Mouse (Mus musculus): ENCODE results near the gene Tex36. TPM values are rescaled to one million over a fixed set of nuclear protein-coding genes. Genes with fewer than 3 reads are reported as not detected.

Tex36 gene
- polyA plus RNA-seq, 1 experiment from 2014 or later = not detected

DNA sequence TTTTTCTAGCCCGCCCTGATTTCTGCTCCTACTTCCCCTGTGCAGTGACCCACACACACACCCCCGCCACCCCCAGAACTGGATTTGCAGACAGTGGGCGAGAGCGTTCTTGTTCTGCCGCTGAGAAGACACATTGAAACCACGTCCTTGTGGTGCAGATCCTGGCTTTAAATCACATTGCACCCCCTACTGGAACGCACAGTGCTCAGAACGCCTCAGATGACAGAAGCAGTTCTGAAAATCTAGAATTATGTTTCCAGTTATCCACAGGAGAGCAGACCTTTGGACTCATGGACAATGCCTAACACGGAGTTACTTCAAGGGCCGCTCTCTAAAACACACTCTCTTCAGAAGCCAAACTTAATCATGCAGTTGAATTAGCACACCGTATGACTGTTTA lies 18.8 kb upstream of the Tex36 start:
- no peak overlapping the region for H3K27ac ChIP-seq (replicated peaks)
- ATAC-seq (ENCODE audit: low read depth) = no peak; the same call in 1 of the 2 replicates
- WGBS = 37% methylated on average over 11 of the region's 11 CpGs

DNA sequence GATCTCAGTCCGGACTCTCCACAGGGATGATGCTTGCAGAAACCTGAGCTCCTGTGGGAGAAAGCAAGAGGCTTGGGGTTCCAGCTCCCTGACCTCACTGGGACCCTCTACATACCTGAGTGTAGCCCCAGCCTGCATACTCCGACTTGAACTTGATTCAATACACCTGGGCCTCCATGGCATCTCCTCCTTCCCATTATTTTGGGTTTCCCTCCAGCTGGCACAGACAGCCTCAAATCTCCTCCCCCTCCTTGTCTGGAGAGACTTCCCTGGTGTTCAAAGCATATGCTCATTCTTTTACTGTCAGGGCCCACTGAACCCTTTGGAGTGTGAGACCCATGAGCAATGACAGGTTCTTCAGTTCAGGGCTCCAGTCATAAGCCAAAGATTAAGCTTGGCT lies 11.0 kb upstream of the Tex36 start:
- H3K4me2 ChIP-seq = no peak overlapping the region
- no peak overlapping the region for H3K9ac ChIP-seq
- no peaks in the 10 kb centered on the region for H3K27me3 ChIP-seq
- H3K9me3 ChIP-seq = no peaks in the 10 kb centered on the region
- WGBS = 92% methylated on average over 2 of the region's 2 CpGs
- H3K4me3 ChIP-seq = no peak overlapping the region
- peaks cover 18% of the 10 kb centered on the region for H3K4me1 ChIP-seq (replicated peaks)
- ATAC-seq (ENCODE audit: low read depth) = no peak
- no peak overlapping the region for H3K27ac ChIP-seq (replicated peaks)
- H3K36me3 ChIP-seq = no peaks in the 10 kb centered on the region

More for the DNA sequence above, 18.8 kb upstream of the Tex36 start:
- Histone ChIP-seq H3K4me1 (replicated peaks) (peaks cover 10% of the 10 kb centered on the region), H3K9me3 (no peaks in the 10 kb centered on the region), H3K27me3 (no peaks in the 10 kb centered on the region), H3K9ac (no peak overlapping the region), H3K36me3 (no peaks in the 10 kb centered on the region), H3K4me3 (no peak overlapping the region), H3K4me2 (peak overlapping the region; percentile 31)

DNA sequence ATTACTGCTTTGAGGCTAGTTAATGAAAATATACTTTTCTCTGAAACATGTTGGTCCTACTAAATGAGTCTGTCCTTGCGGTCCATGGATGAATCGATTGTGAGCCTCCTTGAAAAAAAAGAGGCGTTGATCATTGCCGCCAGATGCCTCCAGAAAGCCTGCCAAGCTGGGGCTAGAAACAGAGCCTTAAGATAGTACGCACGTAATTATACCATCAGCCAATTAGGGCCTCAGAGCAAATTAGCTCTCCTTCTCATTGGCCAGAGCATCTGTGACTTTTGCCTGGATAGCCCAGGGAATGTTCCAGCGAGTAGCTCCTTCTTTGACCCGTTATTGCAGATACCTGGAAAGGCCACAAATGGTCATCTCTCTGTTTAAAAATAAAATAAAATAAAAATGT lies 7.6 kb upstream of the Tex36 start:
- Histone ChIP-seq H3K4me3 (no peak overlapping the region), H3K36me3 (no peaks in the 10 kb centered on the region), H3K4me2 (no peak overlapping the region), H3K27me3 (no peaks in the 10 kb centered on the region), H3K9ac (no peak overlapping the region), H3K4me1 (replicated peaks) (peaks cover 28% of the 10 kb centered on the region), H3K27ac (replicated peaks) (no peak overlapping the region), H3K9me3 (no peaks in the 10 kb centered on the region)
- WGBS = 67% methylated on average over 8 of the region's 8 CpGs
- ATAC-seq (ENCODE audit: low read depth) = no peak

DNA sequence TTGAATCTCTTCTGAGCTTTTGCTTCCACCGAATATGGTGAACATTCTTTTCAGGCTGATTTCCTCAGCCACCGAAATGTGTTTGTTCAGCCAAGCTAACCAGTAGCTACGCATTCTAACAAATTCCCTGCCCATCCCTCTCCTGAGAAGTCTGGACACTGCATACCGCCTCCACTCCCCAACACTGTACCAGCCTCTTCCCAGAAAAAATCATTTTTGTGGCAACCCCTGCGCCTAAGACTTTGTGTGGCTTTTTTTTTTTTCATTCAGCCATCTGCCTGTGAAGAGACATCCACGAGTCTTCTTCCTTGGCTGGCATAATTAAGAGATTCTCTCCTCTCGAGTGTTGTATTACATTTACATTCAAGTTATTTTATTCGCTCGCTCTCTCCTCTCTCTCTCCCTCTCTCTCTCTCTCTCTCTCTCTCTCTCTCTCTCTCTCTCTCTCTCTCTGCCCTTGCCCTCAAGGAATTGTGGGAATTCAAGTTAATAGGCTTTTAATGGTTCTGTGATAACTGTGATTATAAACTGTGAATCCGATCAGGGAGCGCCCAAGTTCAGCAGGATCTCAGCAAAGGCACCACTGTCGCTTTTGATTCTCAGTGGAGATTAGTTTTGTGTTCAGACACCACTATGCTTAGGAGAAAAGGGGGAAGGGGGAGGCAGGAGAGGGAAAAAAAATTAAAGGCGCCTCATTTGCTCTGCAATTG lies 6.8 kb upstream of the Tex36 start:
- Histone ChIP-seq H3K9ac (no peak overlapping the region), H3K27me3 (no peaks in the 10 kb centered on the region), H3K4me3 (no peak overlapping the region), H3K27ac (replicated peaks) (peak overlapping the region; percentile 63), H3K4me1 (replicated peaks) (peaks cover 28% of the 10 kb centered on the region), H3K9me3 (no peaks in the 10 kb centered on the region), H3K4me2 (peak overlapping the region; percentile 9), H3K36me3 (no peaks in the 10 kb centered on the region)
- WGBS = 55% methylated on average over 13 of the region's 13 CpGs
- no peak for ATAC-seq (ENCODE audit: low read depth)

DNA sequence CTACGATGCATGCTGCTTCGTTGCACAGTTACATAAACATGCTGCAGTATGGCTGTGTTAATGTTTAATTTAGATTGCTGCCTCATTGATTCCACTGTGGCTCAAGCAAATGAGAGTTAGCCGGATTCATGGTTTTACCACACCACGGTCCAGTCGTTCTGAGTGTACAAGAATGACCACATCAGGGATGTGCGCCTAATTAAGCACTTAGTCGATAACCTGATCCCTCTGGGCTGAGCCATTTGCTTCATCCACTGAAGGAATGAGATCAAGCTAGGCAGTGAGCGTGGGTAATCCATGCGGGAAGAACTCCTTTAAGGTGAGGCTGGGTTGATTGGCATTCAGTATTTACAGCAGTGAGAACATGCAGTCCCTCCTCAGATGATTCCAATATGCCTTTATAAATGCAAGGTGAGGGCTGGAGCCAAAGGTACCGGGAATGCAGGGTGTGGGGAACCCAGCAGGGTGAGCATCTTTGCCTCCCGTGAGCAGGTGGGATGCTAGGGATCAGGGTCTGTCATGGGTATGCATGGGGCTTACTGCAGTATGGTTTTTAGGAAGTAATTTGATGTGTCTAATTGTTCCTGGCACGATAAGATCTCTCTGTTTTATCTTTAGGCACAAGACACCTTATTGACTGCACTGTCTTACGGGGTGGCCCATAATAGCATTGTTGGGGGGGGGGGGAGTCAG lies 6.1 kb upstream of the Tex36 start:
- Histone ChIP-seq H3K27me3 (no peaks in the 10 kb centered on the region), H3K4me1 (replicated peaks) (peaks cover 28% of the 10 kb centered on the region), H3K4me3 (no peak overlapping the region), H3K9me3 (no peaks in the 10 kb centered on the region), H3K4me2 (peak overlapping the region; percentile 9), H3K27ac (replicated peaks) (peak overlapping the region; percentile 63), H3K36me3 (no peaks in the 10 kb centered on the region), H3K9ac (no peak overlapping the region)
- ATAC-seq (ENCODE audit: low read depth) = peak; percentile 50; the same call in 1 of the 2 replicates
- WGBS = 55% methylated on average over 13 of the region's 13 CpGs

DNA sequence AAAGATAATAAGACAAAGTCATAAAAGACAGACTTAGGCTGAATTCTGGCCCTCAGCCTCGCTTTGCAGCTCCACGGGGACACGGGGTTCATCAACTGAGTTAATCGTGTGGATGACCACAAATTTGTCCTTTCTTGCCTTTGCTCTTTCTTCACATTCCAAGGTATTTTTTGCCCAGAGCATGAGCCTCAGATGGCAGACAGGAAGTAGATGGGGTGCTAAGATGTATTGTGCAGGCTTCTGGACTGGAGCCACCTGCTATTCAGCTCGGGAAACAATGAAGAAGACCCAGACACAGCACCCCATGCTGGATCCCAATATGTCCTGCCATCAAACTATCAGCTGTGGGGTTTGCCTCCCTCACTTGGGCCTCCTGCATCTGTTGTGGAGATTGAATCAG lies 5.4 kb upstream of the Tex36 start:
- H3K9me3 ChIP-seq = no peaks in the 10 kb centered on the region
- WGBS = 64% methylated on average over 5 of the region's 5 CpGs
- ATAC-seq (ENCODE audit: low read depth) = no peak
- no peaks in the 10 kb centered on the region for H3K36me3 ChIP-seq
- no peak overlapping the region for H3K4me2 ChIP-seq
- H3K27ac ChIP-seq (replicated peaks) = 0 out of 2 replicates have a peak overlapping the region, but pooled peaks have one; percentile 63
- peaks cover 28% of the 10 kb centered on the region for H3K4me1 ChIP-seq (replicated peaks)
- H3K4me3 ChIP-seq = no peak overlapping the region
- H3K27me3 ChIP-seq = no peaks in the 10 kb centered on the region
- no peak overlapping the region for H3K9ac ChIP-seq

DNA sequence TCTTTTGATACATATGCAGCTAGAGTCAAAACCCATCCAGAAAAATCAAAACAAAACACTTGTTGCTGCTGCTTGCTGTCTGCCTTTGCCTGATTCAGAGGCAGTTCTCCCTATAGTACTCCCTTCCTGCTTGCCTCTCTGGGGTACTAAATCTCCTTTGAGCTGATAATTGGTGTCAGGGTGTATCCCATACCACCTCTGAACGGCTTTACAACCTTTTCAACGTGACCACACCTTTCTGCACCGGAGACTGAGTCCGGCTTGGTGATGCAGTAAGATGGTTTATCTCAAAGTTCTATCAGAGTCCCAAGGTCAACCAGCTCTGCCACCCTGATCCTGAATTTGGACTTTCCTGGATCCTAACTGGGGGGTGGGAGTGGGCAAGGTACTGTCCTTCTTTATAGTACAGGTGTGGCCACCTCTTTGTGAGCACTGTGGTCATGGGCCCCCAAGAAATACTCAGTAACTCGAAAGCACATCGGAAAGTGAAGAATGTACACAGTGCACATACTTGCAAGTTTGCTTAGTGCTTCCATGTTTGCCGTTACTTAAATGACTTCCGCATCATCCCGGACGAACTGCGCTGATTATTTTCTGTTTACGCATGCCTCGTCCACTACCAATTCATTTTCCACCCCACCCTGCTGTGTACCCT lies 2.6 kb upstream of the Tex36 start:
- H3K9ac ChIP-seq = no peak overlapping the region
- no peaks in the 10 kb centered on the region for H3K27me3 ChIP-seq
- no peak for ATAC-seq (ENCODE audit: low read depth)
- peaks cover 25% of the 10 kb centered on the region for H3K4me1 ChIP-seq (replicated peaks)
- no peaks in the 10 kb centered on the region for H3K36me3 ChIP-seq
- no peak overlapping the region for H3K27ac ChIP-seq (replicated peaks)
- no peak overlapping the region for H3K4me3 ChIP-seq
- no peak overlapping the region for H3K4me2 ChIP-seq
- no peaks in the 10 kb centered on the region for H3K9me3 ChIP-seq
- WGBS = 69% methylated on average over 13 of the region's 13 CpGs

DNA sequence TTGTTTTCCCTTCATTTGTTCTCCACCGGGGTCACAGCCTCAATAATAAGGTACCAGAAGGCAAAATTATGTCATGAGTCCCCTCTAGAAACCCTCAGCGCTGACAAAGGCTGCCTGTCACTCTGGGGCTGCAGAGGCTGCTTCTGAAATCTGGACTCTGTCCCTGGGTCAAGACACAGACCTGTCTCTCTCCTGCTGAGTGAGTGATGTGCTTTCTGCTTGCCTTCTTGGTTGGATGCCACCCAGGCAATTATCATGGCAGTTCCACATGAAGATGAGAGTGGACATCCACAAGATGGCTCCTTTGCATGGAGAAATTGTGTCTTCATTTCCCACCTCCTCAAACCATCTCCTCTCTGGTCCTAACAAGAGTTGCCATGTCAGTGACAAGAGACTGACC lies 1.2 kb upstream of the Tex36 start:
- H3K27ac ChIP-seq (replicated peaks) = no peak overlapping the region
- H3K4me1 ChIP-seq (replicated peaks) = peaks cover 13% of the 10 kb centered on the region
- H3K36me3 ChIP-seq = no peaks in the 10 kb centered on the region
- no peak overlapping the region for H3K9ac ChIP-seq
- H3K4me3 ChIP-seq = no peak overlapping the region
- no peak overlapping the region for H3K4me2 ChIP-seq
- no peaks in the 10 kb centered on the region for H3K27me3 ChIP-seq
- no peak for ATAC-seq (ENCODE audit: low read depth)
- 79% methylated on average over 2 of the region's 2 CpGs for WGBS
- H3K9me3 ChIP-seq = no peaks in the 10 kb centered on the region

DNA sequence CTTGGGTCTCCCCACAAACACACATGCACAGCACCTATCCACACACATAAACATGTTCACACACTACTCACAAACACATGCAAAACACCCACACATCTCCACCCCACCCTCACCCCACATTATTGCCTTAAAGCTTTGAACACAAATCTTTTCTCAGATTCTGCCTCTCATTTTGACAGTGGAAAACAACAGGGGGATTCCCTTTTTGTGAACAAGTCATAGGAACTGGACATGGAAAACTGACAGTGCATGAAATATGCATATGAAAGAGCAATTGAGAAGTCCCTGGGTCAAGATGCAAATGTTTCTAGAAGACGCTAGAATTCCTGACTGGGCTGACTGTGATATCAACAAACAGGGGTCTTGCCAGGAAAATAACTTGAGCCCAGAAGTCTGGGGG lies 1.4 kb downstream of the Tex36 start:
- Histone ChIP-seq H3K4me3 (no peak overlapping the region), H3K27me3 (no peaks in the 10 kb centered on the region), H3K9ac (no peak overlapping the region), H3K4me1 (replicated peaks) (no peaks in the 10 kb centered on the region), H3K27ac (replicated peaks) (no peak overlapping the region), H3K4me2 (no peak overlapping the region), H3K36me3 (no peaks in the 10 kb centered on the region), H3K9me3 (no peaks in the 10 kb centered on the region)
- no peak for ATAC-seq (ENCODE audit: low read depth)
- WGBS = 64% methylated on average over 1 of the region's 1 CpGs

DNA sequence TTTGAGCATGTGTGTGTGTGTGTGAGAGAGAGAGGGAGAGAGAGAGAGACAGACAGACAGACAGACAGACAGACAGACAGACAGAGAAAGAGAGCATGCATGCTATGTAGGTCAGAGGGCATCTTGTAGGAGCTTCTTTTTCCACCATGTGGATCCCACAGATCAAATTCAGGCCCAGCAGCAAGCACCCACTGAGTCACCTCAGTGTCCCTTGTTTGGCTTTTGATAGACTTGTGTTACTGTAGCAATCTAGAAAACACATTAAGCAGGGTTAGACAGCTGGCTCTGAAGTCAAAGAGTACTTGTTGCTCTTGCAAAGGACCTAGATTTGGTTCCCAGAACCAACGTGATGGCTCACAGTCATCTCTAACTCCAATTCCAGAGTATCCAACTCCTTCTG lies 10.2 kb downstream of the Tex36 start:
- 84% methylated on average over 1 of the region's 1 CpGs for WGBS
- Histone ChIP-seq H3K27ac (replicated peaks) (no peak overlapping the region), H3K27me3 (no peaks in the 10 kb centered on the region), H3K9ac (no peak overlapping the region), H3K4me2 (no peak overlapping the region), H3K36me3 (no peaks in the 10 kb centered on the region), H3K4me1 (replicated peaks) (no peaks in the 10 kb centered on the region), H3K4me3 (no peak overlapping the region), H3K9me3 (no peaks in the 10 kb centered on the region)
- no peak for ATAC-seq (ENCODE audit: low read depth)

DNA sequence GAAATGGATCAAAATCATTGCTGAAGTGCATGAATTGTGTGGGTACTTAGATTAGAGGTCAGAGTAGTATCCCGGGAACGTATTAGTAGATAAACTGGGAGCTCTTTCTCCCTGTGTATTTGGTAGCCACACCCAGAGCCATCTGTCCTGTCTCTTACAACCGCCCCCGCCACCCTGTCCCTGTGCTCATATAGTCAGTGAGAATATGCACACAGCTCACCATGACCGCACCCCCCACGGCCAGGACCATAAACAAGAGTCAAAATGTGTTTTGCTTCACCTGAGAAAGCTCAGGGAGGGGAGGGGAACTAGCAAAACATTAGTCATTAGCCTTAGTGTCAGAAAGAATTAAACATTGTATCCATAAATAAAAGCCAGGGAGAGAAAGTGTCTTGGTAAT lies 18.7 kb downstream of the Tex36 start:
- Histone ChIP-seq H3K36me3 (no peaks in the 10 kb centered on the region), H3K9me3 (no peaks in the 10 kb centered on the region), H3K27ac (replicated peaks) (no peak overlapping the region), H3K4me2 (no peak overlapping the region), H3K4me3 (no peak overlapping the region), H3K9ac (no peak overlapping the region), H3K27me3 (no peaks in the 10 kb centered on the region), H3K4me1 (replicated peaks) (no peaks in the 10 kb centered on the region)
- 88% methylated on average over 6 of the region's 6 CpGs for WGBS
- no peak for ATAC-seq (ENCODE audit: low read depth)

DNA sequence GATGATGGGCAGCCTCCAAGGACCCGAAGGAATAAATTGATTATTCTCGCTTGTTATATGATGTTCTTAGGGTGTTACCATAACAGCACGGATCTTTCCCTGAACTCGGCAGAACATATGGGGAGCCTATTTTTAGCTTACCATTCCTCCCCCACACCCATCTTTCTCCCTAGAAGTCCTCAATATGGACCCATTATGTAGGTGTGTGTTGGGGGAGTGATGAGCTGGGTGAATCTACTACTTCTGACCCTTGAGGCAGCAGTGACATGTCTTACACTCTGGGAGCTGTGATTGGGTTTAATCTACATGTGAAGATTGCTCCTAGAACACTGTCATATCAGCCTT lies 21.7 kb downstream of the Tex36 start:
- Histone ChIP-seq H3K4me2 (no peak overlapping the region), H3K4me1 (replicated peaks) (no peaks in the 10 kb centered on the region), H3K27me3 (no peaks in the 10 kb centered on the region), H3K9ac (no peak overlapping the region), H3K36me3 (no peaks in the 10 kb centered on the region), H3K4me3 (no peak overlapping the region), H3K9me3 (no peaks in the 10 kb centered on the region), H3K27ac (replicated peaks) (no peak overlapping the region)
- no peak for ATAC-seq (ENCODE audit: low read depth)
- WGBS = 88% methylated on average over 4 of the region's 4 CpGs
